Mouse (Mus musculus) CH12.LX (cell line): ENCODE results near the gene Mon2.

Source experiments
- CTCF ChIP-seq, 2 experiments: IDR thresholded peaks in 1 of 2; conservative IDR thresholded peaks in 1 of 2; 2 replicates each; pipeline ENCODE4 v1.5.1; 2011 to 2012; ENCODE audit warnings: low read depth in 2 of 2, low read length in 2 of 2, improper control_type of control experiment in 1 of 2, inconsistent platforms in 1 of 2, mild to moderate bottlenecking in 1 of 2, moderate library complexity in 1 of 2
- HCFC1 ChIP-seq: IDR thresholded peaks from 2 replicates; pipeline ENCODE4 v1.6.1; 2012; ENCODE audit warnings: low read depth, mild to moderate bottlenecking, inconsistent platforms, low read length, improper control_type of control experiment
- MAFK ChIP-seq: IDR thresholded peaks from 2 replicates; pipeline ENCODE4 v1.6.1; 2011; ENCODE audit warnings: low read length, improper control_type of control experiment; ENCODE audit not compliant: insufficient replicate concordance
- MAX ChIP-seq: IDR thresholded peaks from 2 replicates; pipeline ENCODE4 v1.6.1; 2011; ENCODE audit warnings: low read length, improper control_type of control experiment
- MXI1 ChIP-seq: IDR thresholded peaks from 2 replicates; pipeline ENCODE4 v1.6.1; 2011; ENCODE audit warnings: mild to moderate bottlenecking, low read depth, low read length, improper control_type of control experiment
- NELFE ChIP-seq: IDR thresholded peaks from 2 replicates; pipeline ENCODE4 v1.6.1; 2011; ENCODE audit warnings: low read depth, low read length, improper control_type of control experiment
- USF1 ChIP-seq: IDR thresholded peaks from 2 replicates; pipeline ENCODE4 v1.6.1; 2014; ENCODE audit warnings: low read depth, mild to moderate bottlenecking, inconsistent platforms, low read length, improper control_type of control experiment
- ZC3H11A ChIP-seq: IDR thresholded peaks from 2 replicates; pipeline ENCODE4 v1.6.1; 2012; ENCODE audit warnings: low read depth, mild to moderate bottlenecking, inconsistent platforms, low read length, improper control_type of control experiment

GRCm38 (mm10) chr10:122960216-122960615, 116.1 kb downstream of the Mon2 start:
- no peak for TF ChIP-seq MAFK
- TF ChIP-seq NELFE = no peak
- no peak for TF ChIP-seq ZC3H11A
- no peak for TF ChIP-seq CTCF (conservative IDR thresholded peaks at IDR 0.05 in 1 of 2, IDR thresholded peaks at IDR 0.05 in 1 of 2; ENCODE audit: low read depth in 2 of 2, low read length in 2 of 2)
- TF ChIP-seq HCFC1 = no peak
- TF ChIP-seq MXI1 = no peak
- no peak for TF ChIP-seq USF1
- TF ChIP-seq MAX = no peak
